Mouse (Mus musculus): ENCODE results near the gene Myo5a.

Gene Myo5a

GRCm38 (mm10) chr9:75098937-75099336, 28.1 kb downstream of the Myo5a start:
- no peak for DNase-seq (ENCODE audit: low read depth, low spot score)
- no peaks in the 10 kb centered on the region for H3K27me3 ChIP-seq (ENCODE audit: control insufficient read depth, insufficient read depth, low read length, poor library complexity, severe bottlenecking)
- no peaks in the 10 kb centered on the region for H3K36me3 ChIP-seq (ENCODE audit: control insufficient read depth, insufficient read depth, low read length, poor library complexity, severe bottlenecking)

GRCm38 (mm10) chr9:75100157-75100781, 29.5 kb downstream of the Myo5a start:
- peak; percentile 11 for DNase-seq (ENCODE audit: low read depth, low spot score)
- Histone ChIP-seq H3K27me3 (ENCODE audit: control insufficient read depth, insufficient read depth, low read length, poor library complexity, severe bottlenecking) (no peaks in the 10 kb centered on the region), H3K36me3 (ENCODE audit: control insufficient read depth, insufficient read depth, low read length, poor library complexity, severe bottlenecking) (no peaks in the 10 kb centered on the region)

GRCm38 (mm10) chr9:75102131-75102530, 31.3 kb downstream of the Myo5a start:
- Histone ChIP-seq H3K27me3 (ENCODE audit: control insufficient read depth, insufficient read depth, low read length, poor library complexity, severe bottlenecking) (no peaks in the 10 kb centered on the region), H3K36me3 (ENCODE audit: control insufficient read depth, insufficient read depth, low read length, poor library complexity, severe bottlenecking) (no peaks in the 10 kb centered on the region)
- DNase-seq (ENCODE audit: low read depth, low spot score) = no peak

GRCm38 (mm10) chr9:75116571-75117177, 45.9 kb downstream of the Myo5a start:
- no peaks in the 10 kb centered on the region for H3K27me3 ChIP-seq (ENCODE audit: control insufficient read depth, insufficient read depth, low read length, poor library complexity, severe bottlenecking)
- H3K36me3 ChIP-seq (ENCODE audit: control insufficient read depth, insufficient read depth, low read length, poor library complexity, severe bottlenecking) = peaks cover 6% of the 10 kb centered on the region; the same call in 1 of the 2 replicates
- DNase-seq (ENCODE audit: low read depth, low spot score) = no peak

GRCm38 (mm10) chr9:75121126-75121525, 50.3 kb downstream of the Myo5a start:
- Histone ChIP-seq H3K36me3 (ENCODE audit: control insufficient read depth, insufficient read depth, low read length, poor library complexity, severe bottlenecking) (peaks cover 9% of the 10 kb centered on the region; the same call in 1 of the 2 replicates), H3K27me3 (ENCODE audit: control insufficient read depth, insufficient read depth, low read length, poor library complexity, severe bottlenecking) (no peaks in the 10 kb centered on the region)
- no peak for DNase-seq (ENCODE audit: low read depth, low spot score)

GRCm38 (mm10) chr9:75124201-75124721, 53.4 kb downstream of the Myo5a start:
- Histone ChIP-seq H3K27me3 (ENCODE audit: control insufficient read depth, insufficient read depth, low read length, poor library complexity, severe bottlenecking) (no peaks in the 10 kb centered on the region), H3K36me3 (ENCODE audit: control insufficient read depth, insufficient read depth, low read length, poor library complexity, severe bottlenecking) (peaks cover 10% of the 10 kb centered on the region; the same call in 1 of the 2 replicates)
- no peak for DNase-seq (ENCODE audit: low read depth, low spot score)

- DNase-seq (ENCODE audit: low read depth, low spot score) = no peak
- Histone ChIP-seq H3K27me3 (ENCODE audit: control insufficient read depth, insufficient read depth, low read length, poor library complexity, severe bottlenecking) (no peaks in the 10 kb centered on the region), H3K36me3 (ENCODE audit: control insufficient read depth, insufficient read depth, low read length, poor library complexity, severe bottlenecking) (peaks cover 18% of the 10 kb centered on the region)
These were observed 59.7 kb downstream of the Myo5a start for GRCm38 (mm10) chr9:75130553-75130952.

- Histone ChIP-seq H3K36me3 (ENCODE audit: control insufficient read depth, insufficient read depth, low read length, poor library complexity, severe bottlenecking) (peaks cover under 1% of the 10 kb centered on the region; the same call in 1 of the 2 replicates), H3K27me3 (ENCODE audit: control insufficient read depth, insufficient read depth, low read length, poor library complexity, severe bottlenecking) (no peaks in the 10 kb centered on the region)
- DNase-seq (ENCODE audit: low read depth, low spot score) = no peak
These were observed 76.1 kb downstream of the Myo5a start for GRCm38 (mm10) chr9:75146911-75147310.

GRCm38 (mm10) chr9:75160525-75160924, 89.7 kb downstream of the Myo5a start:
- Histone ChIP-seq H3K36me3 (ENCODE audit: control insufficient read depth, insufficient read depth, low read length, poor library complexity, severe bottlenecking) (no peaks in the 10 kb centered on the region), H3K27me3 (ENCODE audit: control insufficient read depth, insufficient read depth, low read length, poor library complexity, severe bottlenecking) (no peaks in the 10 kb centered on the region)
- DNase-seq (ENCODE audit: low read depth, low spot score) = peak; percentile 73

GRCm38 (mm10) chr9:75163650-75164049, 92.8 kb downstream of the Myo5a start:
- Histone ChIP-seq H3K36me3 (ENCODE audit: control insufficient read depth, insufficient read depth, low read length, poor library complexity, severe bottlenecking) (peaks cover 4% of the 10 kb centered on the region; the same call in 1 of the 2 replicates), H3K27me3 (ENCODE audit: control insufficient read depth, insufficient read depth, low read length, poor library complexity, severe bottlenecking) (no peaks in the 10 kb centered on the region)
- DNase-seq (ENCODE audit: low read depth, low spot score) = no peak

GRCm38 (mm10) chr9:75171721-75172120, 100.9 kb downstream of the Myo5a start:
- no peak for DNase-seq (ENCODE audit: low read depth, low spot score)
- H3K27me3 ChIP-seq (ENCODE audit: control insufficient read depth, insufficient read depth, low read length, poor library complexity, severe bottlenecking) = no peaks in the 10 kb centered on the region
- peaks cover 17% of the 10 kb centered on the region for H3K36me3 ChIP-seq (ENCODE audit: control insufficient read depth, insufficient read depth, low read length, poor library complexity, severe bottlenecking)

- peaks cover 26% of the 10 kb centered on the region for H3K36me3 ChIP-seq (ENCODE audit: control insufficient read depth, insufficient read depth, low read length, poor library complexity, severe bottlenecking)
- no peaks in the 10 kb centered on the region for H3K27me3 ChIP-seq (ENCODE audit: control insufficient read depth, insufficient read depth, low read length, poor library complexity, severe bottlenecking)
- no peak for DNase-seq (ENCODE audit: low read depth, low spot score)
These were observed 116.9 kb downstream of the Myo5a start for GRCm38 (mm10) chr9:75187646-75188260.

GRCm38 (mm10) chr9:75193858-75194257, 123.0 kb downstream of the Myo5a start:
- no peaks in the 10 kb centered on the region for H3K27me3 ChIP-seq (ENCODE audit: control insufficient read depth, insufficient read depth, low read length, poor library complexity, severe bottlenecking)
- no peak for DNase-seq (ENCODE audit: low read depth, low spot score)
- H3K36me3 ChIP-seq (ENCODE audit: control insufficient read depth, insufficient read depth, low read length, poor library complexity, severe bottlenecking) = peaks cover 3% of the 10 kb centered on the region

GRCm38 (mm10) chr9:75196335-75196734, 125.5 kb downstream of the Myo5a start:
- DNase-seq (ENCODE audit: low read depth, low spot score) = no peak
- Histone ChIP-seq H3K27me3 (ENCODE audit: control insufficient read depth, insufficient read depth, low read length, poor library complexity, severe bottlenecking) (no peaks in the 10 kb centered on the region), H3K36me3 (ENCODE audit: control insufficient read depth, insufficient read depth, low read length, poor library complexity, severe bottlenecking) (peaks cover 6% of the 10 kb centered on the region)

- H3K27me3 ChIP-seq (ENCODE audit: control insufficient read depth, insufficient read depth, low read length, poor library complexity, severe bottlenecking) = no peaks in the 10 kb centered on the region
- DNase-seq (ENCODE audit: low read depth, low spot score) = peak; percentile 50
- peaks cover 6% of the 10 kb centered on the region for H3K36me3 ChIP-seq (ENCODE audit: control insufficient read depth, insufficient read depth, low read length, poor library complexity, severe bottlenecking)
These were observed 126.5 kb downstream of the Myo5a start for GRCm38 (mm10) chr9:75197297-75197696.

Measured in splenic B cell, adult 2 months (primary cell).